Mouse (Mus musculus): ENCODE measurements around the gene Ilkap. TPM values are rescaled to one million over a fixed set of nuclear protein-coding genes. Genes with fewer than 3 reads are reported as not detected.
A peak's percentile ranks its signal among the peaks of the same experiment; 100 is the strongest.

Gene Ilkap
- total RNA-seq, 2 experiments from 2014 or later: 70.8 to 82.0 TPM

DNA sequence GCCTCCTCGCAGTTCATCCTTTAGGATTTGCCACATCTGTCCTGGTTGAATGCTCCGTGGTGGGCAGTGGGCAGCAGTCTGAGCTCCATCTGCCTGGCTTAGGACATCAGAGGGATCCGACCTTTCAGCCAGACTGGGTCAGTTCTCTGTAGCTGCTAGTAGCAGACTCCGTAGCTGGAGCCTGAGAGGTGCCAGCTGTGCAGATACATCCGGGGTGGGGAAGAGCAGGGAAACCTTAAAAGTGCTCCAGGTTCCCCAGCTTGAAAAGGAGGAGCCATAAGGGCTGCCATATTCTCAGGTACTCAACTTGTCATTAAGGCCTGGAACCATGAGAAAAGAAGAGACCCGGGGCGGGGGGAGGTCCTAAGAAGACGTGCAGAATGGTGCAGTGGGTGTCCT is 32.8 kb downstream of the Ilkap start:
- ATAC-seq (replicated peaks; ENCODE audit: low FRiP score, poor library complexity, severe bottlenecking): no peak

DNA sequence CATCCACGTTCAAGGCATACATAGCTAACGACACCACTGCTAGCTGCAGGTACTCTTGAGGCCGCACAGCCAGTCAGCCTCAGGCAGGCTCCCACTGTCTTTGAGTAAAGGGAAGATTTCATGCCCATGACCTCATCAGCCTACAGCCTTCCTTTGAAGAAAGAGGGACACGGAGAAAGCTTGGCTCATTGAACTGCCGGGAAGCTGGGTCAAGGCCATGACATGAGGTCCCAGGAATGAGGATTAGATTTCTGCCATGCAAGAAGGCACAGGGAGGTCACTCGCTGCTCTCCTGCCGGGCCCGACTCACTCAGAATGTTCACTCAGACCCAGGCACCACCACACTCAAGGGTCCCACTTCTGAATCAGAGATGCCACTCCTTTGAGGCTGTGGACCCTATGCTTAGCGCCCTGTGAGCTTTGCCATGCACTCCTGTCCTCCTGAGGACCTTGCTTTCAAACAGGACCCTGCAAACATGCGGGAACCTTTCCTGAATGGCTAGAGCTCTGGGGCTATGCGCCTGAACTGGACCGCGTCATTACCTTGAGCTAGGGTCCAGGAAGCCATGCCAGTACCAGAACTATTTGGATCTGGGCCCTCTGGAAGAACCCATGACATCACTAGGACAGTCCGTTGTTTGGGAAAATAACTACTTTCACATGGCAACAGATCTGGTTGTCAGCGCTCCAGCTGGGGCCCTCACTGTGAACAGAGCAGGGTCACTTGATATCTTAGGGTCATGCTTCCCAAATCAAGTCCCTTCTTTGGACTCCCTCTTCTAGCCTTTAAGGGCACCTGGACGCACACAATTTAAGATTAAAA is 33.6 kb downstream of the Ilkap start:
- ATAC-seq (replicated peaks; ENCODE audit: low FRiP score, poor library complexity, severe bottlenecking): no peak

DNA sequence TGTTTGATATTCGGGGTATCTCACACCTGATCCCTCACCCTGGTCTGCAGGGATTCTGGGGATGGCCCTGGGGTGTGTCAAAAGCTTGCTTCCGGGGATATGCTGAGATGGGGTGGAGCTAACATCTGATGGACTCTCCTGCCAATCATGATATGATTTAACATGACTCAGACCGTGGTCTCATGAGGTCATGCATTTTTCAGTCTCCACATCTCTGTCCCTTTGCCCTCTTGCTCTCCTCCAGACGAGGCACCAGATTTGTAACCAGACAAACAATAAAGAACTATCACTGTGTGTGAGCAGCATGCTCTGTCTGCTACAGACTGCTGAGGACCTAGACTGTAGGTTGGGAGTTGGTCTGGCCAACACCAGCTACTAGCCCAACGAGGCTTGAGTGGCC is 36.5 kb downstream of the Ilkap start:
- ATAC-seq (replicated peaks; ENCODE audit: low FRiP score, poor library complexity, severe bottlenecking): no peak

DNA sequence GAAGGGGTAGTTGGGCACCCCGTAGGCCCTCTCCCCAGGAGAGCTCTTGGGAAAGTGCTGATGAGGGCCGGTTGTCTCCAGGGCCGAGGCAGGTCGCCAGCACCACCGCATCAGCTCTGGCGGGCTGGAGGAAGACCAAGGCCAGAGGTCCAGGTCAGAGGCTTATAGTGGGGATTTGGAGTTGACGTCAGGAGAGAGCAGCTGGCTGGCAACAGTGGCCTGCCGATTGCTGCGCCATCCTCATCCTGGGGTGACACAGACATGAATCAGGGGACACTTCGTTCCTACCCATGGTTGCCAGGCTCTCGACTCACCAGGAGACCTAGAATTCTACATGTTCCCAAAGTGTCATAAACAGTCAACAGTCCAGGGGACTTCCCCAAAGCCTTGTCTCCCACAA is 42.5 kb downstream of the Ilkap start:
- no peak for ATAC-seq (replicated peaks; ENCODE audit: low FRiP score, poor library complexity, severe bottlenecking)

DNA sequence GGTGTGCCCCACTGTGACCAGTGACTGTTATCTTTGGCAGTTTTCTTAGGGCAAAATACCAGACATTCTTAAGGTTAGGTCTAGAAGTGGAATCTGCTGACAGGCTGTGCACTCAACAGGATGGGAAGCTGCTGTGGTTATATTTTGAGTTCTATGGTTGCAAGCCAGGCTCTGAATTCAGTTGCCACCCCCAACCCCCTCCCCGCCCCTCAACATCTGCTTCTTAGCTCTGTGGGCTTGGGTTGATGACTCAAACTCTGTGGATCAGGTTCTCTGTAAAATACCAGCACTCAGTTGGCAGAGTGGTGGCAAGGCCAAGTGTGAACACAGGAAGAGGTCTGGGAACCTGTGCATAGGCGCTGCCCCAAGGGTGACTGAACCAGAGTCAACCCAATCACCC is 46.3 kb downstream of the Ilkap start:
- ATAC-seq (replicated peaks; ENCODE audit: low FRiP score, poor library complexity, severe bottlenecking): no peak

DNA sequence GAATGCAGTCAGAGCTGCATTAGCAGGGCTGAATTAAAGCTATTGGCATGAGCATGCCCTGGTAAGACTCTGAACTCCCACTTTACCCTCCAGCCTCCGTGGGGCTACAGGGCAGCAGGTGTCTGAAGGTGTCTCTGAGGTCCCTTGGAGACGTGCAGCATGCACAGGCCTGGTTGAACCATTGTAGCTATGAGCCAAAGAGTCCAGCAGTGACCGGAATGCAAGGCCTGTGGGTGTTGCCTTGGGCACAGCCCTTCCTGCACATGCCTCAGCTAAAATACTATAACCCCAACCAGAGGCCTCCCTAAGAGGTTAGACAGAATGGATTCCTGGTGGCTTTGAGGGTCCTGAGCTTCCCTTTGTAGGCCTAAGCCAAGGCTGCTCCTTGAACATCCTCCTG is 47.4 kb downstream of the Ilkap start:
- no peak for ATAC-seq (replicated peaks; ENCODE audit: low FRiP score, poor library complexity, severe bottlenecking)

DNA sequence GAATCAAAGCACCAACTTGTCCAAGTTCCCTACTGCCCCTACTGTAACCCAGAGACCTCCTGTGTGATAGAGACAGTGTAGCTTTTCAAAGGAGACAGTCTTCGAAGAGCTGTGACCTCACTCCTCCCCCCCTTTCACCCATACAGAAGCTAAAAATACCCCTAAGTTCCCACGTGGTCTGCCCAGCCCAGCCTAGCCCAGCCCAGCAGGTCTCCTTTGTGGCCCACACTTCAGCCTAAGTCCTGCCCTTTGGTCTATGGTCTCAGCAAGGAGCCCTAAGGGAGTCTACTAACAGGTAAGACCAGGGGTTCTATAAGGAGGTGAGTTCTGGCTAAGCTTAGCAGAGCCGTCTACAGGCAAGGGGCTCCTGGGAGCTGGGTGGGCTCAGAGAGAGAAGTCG is 47.8 kb downstream of the Ilkap start, which contains the start of gene Klhl30:
TSS of gene Klhl30 (plus strand) at position 176 of the 400 bp plus-strand sequence.
- ATAC-seq (replicated peaks; ENCODE audit: low FRiP score, poor library complexity, severe bottlenecking): no peak

DNA sequence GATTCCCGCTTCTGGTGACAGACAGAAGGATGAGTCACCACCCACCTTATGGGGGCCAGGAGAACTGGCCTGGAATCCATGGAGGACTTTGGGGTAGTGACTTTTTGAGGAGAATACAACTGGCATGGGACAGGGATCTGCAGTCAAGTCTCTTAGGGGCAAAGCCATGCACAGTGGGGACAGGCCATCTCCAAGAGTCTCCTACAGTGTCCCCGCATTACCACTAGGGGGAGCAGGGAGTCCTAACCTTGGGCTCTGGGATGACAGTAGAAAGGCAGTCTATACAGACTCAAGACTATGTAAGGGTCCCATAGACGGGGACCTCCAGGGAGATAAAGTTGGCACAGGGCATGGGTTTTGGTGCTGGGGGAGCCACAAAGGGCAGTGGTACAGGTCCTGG is 51.7 kb downstream of the Ilkap start:
- ATAC-seq (replicated peaks; ENCODE audit: low FRiP score, poor library complexity, severe bottlenecking): peak; percentile 84

DNA sequence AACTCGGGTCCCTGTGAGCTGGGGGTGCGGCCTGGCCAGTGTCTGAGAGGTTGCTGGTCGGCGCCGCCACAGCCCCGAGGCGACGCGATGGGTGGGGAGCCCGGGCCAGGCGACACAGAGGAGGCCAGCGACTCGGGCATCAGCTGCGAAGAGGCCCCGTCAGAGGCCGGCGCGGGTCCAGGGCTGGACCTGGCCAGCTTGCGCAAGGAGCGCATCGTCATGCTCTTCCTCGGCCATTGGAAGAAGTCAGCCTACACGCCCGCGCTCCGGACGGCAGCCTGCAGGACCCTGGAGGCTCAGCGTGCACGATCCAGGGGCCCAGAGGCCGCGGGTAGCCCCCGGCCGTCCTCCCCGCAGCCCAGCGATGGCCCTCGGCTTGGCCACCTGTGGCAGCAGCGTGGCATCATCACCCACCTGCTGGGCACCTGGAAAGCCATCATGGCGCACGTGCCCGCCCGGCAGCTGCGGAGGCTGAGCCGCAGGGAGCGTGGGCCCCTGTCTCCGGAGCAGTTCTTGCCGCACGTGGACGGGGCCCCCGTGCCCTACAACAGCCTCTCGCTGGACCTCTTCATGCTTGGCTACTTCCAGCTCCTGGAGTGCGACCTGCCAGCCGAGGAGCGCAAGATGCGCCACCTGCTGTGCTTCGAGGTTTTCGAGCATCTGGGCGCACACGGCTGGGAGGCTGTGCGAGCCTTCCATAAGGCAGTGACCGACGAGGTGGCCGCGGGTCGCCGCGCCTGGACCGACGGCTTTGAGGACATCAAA is 53.5 kb downstream of the Ilkap start:
- ATAC-seq (replicated peaks; ENCODE audit: low FRiP score, poor library complexity, severe bottlenecking): no peak

DNA sequence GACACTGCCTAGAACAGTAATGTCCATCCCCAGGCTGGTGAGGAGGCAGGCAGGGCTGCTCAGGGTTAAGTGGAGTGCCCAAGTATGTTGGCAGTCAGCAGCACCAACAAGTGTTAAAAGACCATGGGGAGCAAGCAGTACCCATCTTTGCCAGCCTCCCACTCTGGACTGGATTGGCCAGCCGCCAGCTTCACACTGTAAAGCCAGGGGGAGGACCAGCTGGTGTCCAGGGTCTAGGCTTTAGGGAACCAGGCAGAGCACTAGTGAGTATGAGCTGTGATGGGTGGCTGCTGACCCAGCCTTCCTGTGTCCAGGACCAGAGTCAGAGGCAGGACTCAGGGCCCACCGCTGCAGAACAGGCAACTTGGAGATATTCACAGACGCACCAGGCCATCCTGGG is 54.6 kb downstream of the Ilkap start:
- no peak for ATAC-seq (replicated peaks; ENCODE audit: low FRiP score, poor library complexity, severe bottlenecking)

DNA sequence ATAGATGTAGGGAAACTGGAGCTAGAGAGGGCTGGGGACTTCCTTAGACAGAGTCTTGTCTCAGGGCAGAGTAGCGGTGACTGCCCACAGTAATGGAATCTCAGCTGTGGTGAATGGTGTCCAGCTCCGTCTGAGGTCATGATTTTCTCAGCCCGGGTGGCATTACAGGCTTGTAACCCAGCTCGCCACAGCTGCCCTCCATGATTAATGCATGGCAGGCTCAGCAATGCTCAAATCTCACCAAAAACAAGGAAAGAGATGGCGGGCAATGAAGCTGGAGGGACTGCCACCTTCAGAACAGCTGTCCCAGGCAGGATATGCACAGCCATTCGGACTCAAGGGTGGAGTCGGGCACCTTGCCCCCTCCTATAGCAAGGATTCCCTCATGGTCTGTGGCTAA is 61.3 kb downstream of the Ilkap start:
- no peak for ATAC-seq (replicated peaks; ENCODE audit: low FRiP score, poor library complexity, severe bottlenecking)

DNA sequence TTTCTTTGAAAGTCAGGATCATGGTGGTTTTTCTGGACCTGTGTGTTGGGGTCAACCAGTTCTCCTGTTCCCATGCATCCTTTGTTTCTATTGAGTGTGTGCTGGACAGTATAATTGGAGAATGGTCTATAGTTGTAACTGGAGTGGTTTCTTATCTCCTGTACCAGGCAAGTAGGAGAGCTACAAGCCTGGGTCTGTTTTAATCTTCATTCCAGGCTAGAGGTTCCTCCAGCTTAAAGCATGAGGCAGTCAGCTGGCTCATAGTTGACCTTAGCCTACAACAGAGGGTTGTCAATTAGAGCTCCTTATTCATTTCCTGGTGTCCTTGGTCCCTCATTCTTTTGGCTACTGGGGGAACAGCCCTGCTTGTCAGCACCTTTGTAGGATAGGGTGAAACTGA is 65.0 kb downstream of the Ilkap start:
- ATAC-seq (replicated peaks; ENCODE audit: low FRiP score, poor library complexity, severe bottlenecking): no peak

DNA sequence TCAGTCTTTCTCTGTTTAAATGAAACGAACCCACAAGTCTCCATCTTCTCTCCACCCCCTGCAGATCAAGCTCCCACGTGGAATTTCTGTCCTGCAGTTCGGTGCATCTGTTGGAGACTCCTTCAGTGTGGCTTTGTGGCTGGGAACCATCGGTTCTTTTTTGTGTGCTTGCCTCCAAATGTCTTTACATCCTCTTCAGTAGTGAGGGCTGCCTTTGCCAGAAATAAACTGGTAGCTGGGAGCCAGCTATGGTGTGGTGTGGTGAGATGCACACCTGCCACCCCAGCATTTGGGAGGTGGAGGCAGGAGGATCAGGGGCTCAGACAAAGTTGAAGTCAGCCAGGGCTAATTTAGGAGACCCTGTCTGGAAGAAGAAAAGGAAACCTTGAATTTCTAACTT is 66.5 kb downstream of the Ilkap start:
- ATAC-seq (replicated peaks; ENCODE audit: low FRiP score, poor library complexity, severe bottlenecking): no peak

DNA sequence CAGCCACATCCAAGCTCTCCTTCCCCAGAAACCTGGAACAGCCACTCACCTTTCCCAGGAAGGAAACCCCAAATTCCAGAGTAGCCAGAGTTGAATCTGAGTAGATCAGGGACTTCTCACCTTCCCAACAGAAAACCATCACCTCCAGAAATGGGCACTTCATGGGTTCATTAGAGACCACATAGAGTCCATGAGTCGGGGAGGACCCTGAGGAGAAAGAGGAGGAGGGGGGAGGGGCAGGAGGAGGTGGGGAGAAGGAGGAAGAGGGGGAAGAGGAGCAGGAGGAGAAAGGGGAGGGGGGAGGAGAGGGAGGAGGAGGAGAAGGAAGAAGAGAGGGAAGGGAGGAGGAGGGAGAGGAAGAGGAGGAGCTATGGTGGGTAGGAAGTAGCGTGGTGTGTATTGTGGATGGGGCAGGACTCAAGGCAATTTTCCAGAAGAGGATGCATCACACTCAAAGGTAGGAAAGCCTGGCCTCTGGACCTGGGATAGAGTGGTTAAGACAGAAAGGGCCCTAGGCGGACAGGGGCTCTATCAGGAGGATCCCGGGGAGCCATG is 73.0 kb downstream of the Ilkap start:
- ATAC-seq (replicated peaks; ENCODE audit: low FRiP score, poor library complexity, severe bottlenecking): no peak

DNA sequence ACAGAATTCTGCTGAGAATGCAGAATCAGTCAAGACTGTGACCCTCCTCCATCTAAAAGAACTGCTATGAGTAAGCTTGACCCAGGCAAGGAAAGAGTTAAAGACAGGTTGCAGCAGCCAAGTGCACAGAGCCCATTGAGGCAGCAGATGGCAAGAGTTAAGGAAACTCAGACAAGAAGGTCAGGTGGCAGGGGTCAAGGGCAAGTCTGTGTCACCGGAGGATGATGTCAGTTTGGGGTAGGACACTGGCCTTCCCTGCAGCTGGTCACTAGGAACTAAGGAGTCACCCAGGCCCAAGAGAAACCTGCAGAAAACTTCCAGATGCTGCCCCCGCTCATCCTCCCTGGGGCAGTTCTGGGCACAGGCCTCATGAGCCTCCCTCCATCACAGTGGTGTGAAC is 74.0 kb downstream of the Ilkap start:
- no peak for ATAC-seq (replicated peaks; ENCODE audit: low FRiP score, poor library complexity, severe bottlenecking)

Other genes starting within 250 kb of the Ilkap start
- gene Ramp1, start 219.0 kb downstream of the Ilkap start, total RNA-seq (2015; ENCODE audit: low replicate concordance): 25.9 and 28.2 TPM in 2 replicates
- 15.9 and 17.1 TPM in 2 replicates for gene Ramp1, start 219.0 kb downstream of the Ilkap start, total RNA-seq (2017; ENCODE audit: low replicate concordance)
- gene Ube2f, start 148.5 kb downstream of the Ilkap start, total RNA-seq (2015; ENCODE audit: low replicate concordance): 187 and 269 TPM in 2 replicates
- 221 and 245 TPM in 2 replicates for gene Ube2f, start 148.5 kb downstream of the Ilkap start, total RNA-seq (2017; ENCODE audit: low replicate concordance)
- gene Scly, start 100.5 kb downstream of the Ilkap start, total RNA-seq (2015; ENCODE audit: low replicate concordance): 6.9 and 15.3 TPM in 2 replicates
- gene Scly, start 100.5 kb downstream of the Ilkap start, total RNA-seq (2017; ENCODE audit: low replicate concordance): 16.6 and 18.8 TPM in 2 replicates
- gene Espnl, start 76.7 kb downstream of the Ilkap start, total RNA-seq (2015; ENCODE audit: low replicate concordance): not detected in 2 replicates
- 0.14 and 0.26 TPM in 2 replicates for gene Espnl, start 76.7 kb downstream of the Ilkap start, total RNA-seq (2017; ENCODE audit: low replicate concordance)
- gene Klhl30, start 47.8 kb downstream of the Ilkap start, total RNA-seq (2015; ENCODE audit: low replicate concordance): not detected in 2 replicates
- 0.51 and 0.56 TPM in 2 replicates for gene Klhl30, start 47.8 kb downstream of the Ilkap start, total RNA-seq (2017; ENCODE audit: low replicate concordance)
- 0.42 and 2.7 TPM in 2 replicates for gene Erfe, start 32.4 kb downstream of the Ilkap start, total RNA-seq (2015; ENCODE audit: low replicate concordance)
- gene Erfe, start 32.4 kb downstream of the Ilkap start, total RNA-seq (2017; ENCODE audit: low replicate concordance): 0.70 TPM in 1 of 2 replicates, not detected in the other
- gene Hes6, start 15.2 kb upstream of the Ilkap start, total RNA-seq (2015; ENCODE audit: low replicate concordance): 2.5 and 4.8 TPM in 2 replicates
- gene Hes6, start 15.2 kb upstream of the Ilkap start, total RNA-seq (2017; ENCODE audit: low replicate concordance): 4.2 and 5.0 TPM in 2 replicates
- 1.9 and 2.7 TPM in 2 replicates for gene Per2, start 60.5 kb upstream of the Ilkap start, total RNA-seq (2015; ENCODE audit: low replicate concordance)
- 1.7 and 2.0 TPM in 2 replicates for gene Per2, start 60.5 kb upstream of the Ilkap start, total RNA-seq (2017; ENCODE audit: low replicate concordance)
- gene Traf3ip1, start 95.8 kb upstream of the Ilkap start, total RNA-seq (2015; ENCODE audit: low replicate concordance): 1.0 and 1.3 TPM in 2 replicates
- gene Traf3ip1, start 95.8 kb upstream of the Ilkap start, total RNA-seq (2017; ENCODE audit: low replicate concordance): 0.51 and 2.6 TPM in 2 replicates
- gene Asb1, start 141.7 kb upstream of the Ilkap start, total RNA-seq (2015; ENCODE audit: low replicate concordance): 106 and 120 TPM in 2 replicates
- gene Asb1, start 141.7 kb upstream of the Ilkap start, total RNA-seq (2017; ENCODE audit: low replicate concordance): 299 and 366 TPM in 2 replicates

Measured in erythroblast, adult 5-6 weeks (primary cell).